Mouse (Mus musculus): Measurements from ENCODE around the gene Msmb. TPM values are rescaled to one million over a fixed set of nuclear protein-coding genes. Genes with fewer than 3 reads are reported as not detected.
"Not testable (repeated sequence)": the region's sequence is repeated elsewhere in the genome, so short reads cannot be mapped to it uniquely, and the experiment has no call there.

Msmb gene
- total RNA-seq, 2 experiments from 2014 or later: not detected

- intact Hi-C loops (cut with DNase I): no loop called here
Observed at GRCm38 (mm10) chr14:32168653-32169231, 26.9 kb downstream of the Msmb start.

DNA sequence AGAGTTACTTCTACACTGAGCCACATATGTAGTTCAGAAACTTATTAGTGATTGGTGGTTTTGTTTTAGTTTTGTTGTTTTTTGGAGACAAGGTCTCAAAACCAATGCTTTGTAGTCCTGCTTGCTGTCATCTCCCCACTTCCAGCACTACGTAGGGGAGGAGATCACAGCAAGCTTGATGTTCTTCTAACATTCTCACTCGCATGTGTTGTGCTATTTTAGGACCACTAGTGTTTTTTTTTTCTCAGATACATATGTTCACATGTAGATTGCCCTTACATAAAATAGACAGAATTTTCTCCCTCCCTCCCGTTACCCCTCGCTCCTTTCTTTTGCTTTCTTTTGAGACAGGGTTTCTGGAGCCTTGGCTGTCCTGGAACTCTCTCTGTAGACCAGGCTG lies 28.3 kb downstream of the Msmb start:
- no peak for DNase-seq
- intact Hi-C loops (cut with DNase I): no loop called here

More at GRCm38 (mm10) chr14:32168653-32169231, 26.9 kb downstream of the Msmb start:
- DNase-seq: peak in 1 of 2 experiments; percentile 12

DNA sequence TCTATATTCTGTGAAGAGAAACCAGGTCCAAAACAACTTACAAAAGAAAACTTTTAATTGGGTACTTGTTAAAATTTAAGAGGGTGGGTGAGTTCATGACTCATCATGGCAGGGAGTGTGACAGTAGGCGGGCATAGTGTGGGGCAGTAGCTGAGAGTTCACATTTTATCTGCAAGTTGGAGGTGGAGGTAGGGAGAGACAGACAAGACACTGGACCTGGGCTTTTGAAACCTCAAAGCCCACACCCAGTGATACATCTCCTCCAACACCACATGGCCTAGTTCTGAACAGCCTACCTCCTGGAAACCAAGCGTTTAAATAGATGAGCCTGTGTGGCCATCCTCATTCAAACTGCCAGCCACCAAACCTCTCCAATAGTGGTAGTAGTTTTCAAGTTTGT lies 33.5 kb downstream of the Msmb start:
- DNase-seq: no peak
- intact Hi-C loops (cut with DNase I): no loop called here

- intact Hi-C loops (cut with DNase I); DNase-seq: not testable (repeated sequence)
Observed at GRCm38 (mm10) chr14:32176590-32176989, 34.8 kb downstream of the Msmb start.

GRCm38 (mm10) chr14:32179393-32180195 lies 37.8 kb downstream of the Msmb start:
- DNase-seq: no peak
- intact Hi-C loops (cut with DNase I): no loop called here

DNA sequence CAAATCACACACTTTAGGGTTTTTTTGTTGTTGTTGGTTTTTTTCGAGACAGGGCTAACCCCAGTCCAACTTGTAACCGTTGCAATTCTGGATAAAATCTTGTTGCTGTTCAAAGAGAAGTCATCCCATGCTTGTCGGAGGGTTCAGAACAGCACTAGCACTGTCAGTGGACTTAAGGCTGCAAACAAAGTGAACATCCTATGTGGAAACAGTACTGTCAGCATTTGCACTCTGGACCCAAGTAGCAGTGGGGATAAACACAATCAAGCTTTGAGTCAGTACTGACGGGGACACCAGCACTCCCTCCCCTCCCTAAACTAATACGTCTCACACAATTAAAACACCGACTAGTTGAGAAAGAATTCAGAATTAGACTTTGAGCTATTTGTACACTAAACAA lies 39.0 kb downstream of the Msmb start:
- intact Hi-C loops (cut with DNase I): no loop called here
- DNase-seq: no peak

DNA sequence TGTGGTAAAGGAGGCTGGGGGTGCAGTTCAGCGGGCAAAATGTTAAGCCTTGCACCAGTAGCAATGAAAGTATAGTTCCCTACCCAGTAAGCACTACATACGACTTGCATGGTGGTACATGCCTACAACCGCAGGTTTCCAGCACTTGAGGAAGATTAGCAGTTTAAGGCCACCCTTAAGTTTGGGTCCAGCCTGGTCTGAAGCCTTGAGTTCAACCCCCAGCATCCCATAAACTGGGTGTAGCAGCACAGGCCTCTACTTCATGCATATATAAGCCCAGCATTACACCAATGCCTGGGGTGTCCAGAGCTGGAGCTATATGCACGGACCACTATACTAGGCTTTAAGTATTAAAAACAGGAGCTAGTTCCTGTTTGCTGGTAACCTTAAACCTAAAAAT lies 42.0 kb downstream of the Msmb start:
- intact Hi-C loops (cut with DNase I): no loop called here
- no peak for DNase-seq

DNA sequence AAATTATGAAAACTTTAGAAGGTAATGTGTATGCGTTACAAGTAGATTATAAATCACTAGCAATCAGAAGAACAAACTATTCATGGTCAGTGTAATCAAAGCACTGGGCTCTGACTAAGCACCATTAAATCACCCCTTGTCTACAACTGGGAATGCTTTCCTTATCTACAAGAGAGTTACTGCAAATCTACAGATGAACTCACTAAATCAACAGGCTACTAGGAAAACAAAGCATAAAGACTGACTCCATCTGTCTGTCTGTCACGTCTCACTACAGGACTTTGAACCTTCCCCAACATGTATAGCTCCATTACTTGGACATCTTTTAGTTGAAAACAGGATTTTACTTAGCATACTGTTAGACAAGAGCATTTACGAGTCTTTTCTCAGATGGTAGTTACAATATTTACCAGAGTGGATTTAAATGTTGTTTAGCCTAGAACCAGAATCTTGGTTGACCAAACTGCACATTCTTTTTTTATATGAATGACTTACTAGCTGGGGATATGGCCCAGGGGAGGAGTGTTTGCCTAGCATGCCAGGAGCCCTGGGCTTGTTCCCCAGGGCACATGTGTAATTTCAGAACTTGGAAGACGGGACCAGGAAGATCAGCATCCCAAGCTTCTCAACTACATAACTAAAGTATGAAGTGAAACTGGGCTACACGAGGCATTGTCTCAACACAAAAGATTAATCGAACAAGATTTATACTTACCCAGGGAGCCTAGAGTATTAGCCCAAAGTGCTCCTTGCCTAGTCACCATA lies 49.0 kb downstream of the Msmb start:
- DNase-seq: no peak
- intact Hi-C loops (cut with DNase I): loop anchor here (5.0 to 10.0 kb wide), 2 partner anchors 69 to 396 kb away; no protein-coding TSS in a partner anchor

- intact Hi-C loops (cut with DNase I): loop anchor here (5.0 to 10.0 kb wide), 2 partner anchors 70 to 397 kb away; no protein-coding TSS in a partner anchor
- no peak for DNase-seq
Observed at GRCm38 (mm10) chr14:32191926-32192325, 50.1 kb downstream of the Msmb start.

DNA sequence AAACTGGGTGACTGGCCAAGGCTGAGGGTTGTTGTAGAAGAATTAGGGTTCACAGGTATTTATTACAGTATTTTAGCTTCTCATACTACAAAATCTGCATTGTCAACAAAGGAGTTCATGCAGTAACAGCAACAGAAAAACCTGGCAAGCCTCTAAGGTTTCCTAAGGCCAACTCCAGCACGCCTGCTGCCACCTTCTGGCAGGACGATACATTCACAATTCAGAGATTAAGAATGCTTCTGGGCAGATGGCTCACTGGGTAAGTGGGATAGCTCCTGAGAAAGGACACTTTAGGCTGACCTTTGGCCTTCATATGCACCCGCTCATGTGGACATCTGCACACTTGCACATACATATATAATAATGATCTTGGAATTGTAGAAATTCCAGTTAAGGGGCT lies 50.6 kb downstream of the Msmb start:
- intact Hi-C loops (cut with DNase I): loop anchor here (5.0 to 10.0 kb wide), 2 partner anchors 70 to 398 kb away; no protein-coding TSS in a partner anchor
- DNase-seq: peak; percentile 57 to 78

DNA sequence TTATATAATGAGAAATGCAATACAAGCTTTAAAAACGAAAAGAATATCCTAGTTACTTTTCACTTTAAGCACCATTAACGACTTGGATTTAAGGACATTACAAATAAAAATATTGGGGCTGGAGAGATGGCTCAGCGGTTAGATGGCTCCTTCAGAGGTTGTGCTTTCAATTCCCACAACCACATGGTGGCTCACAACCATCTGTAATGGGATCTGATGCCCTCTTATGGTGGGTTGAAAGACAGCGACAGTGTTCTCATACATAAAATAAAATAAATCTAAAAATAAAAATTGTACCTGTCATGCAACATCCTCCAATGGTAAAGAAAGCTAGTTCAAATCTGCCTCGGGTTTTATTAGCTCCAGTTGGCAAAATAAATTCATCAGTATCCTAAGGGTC lies 51.7 kb downstream of the Msmb start:
- intact Hi-C loops (cut with DNase I): loop anchor here (5.0 to 10.0 kb wide), 2 partner anchors 71 to 399 kb away; no protein-coding TSS in a partner anchor
- DNase-seq: not testable (repeated sequence)

DNA sequence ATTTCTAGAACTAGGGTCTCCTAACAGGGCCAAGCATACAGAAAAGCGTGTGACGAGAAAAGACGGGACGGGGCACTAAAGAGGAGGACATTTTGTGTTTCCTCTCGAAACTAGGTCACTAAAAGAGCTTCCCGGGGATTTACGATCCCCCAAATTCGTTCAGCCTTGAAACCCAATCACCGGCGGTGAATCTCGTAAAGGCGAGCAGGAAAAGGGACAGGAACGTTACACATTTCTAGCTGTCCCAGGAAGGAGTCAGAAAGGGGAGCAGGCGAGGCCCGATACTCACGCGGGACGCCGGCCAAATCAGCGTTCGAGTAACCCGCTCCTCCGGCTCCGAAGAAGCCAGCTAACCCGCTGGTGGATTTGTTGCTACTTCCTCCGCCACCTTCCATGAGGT lies 59.5 kb downstream of the Msmb start:
- intact Hi-C loops (cut with DNase I): no loop called here
- DNase-seq: no peak

GRCm38 (mm10) chr14:32201791-32202451 lies 60.1 kb downstream of the Msmb start, which contains the start of the genes Timm23 and Parg:
Gene Timm23, minus strand, starts transcription at chr14:32201898.
Gene Parg, plus strand, starts transcription at chr14:32201949.
- peak; percentile 87 to 91 for DNase-seq
- intact Hi-C loops (cut with DNase I): no loop called here

Other genes starting within 250 kb of the Msmb start
- gene Galnt15, start 113.0 kb upstream of the Msmb start, total RNA-seq (2021): 10 to 100 TPM; 12.8 to 17.8 TPM
- gene Oxnad1, start 56.6 kb upstream of the Msmb start, total RNA-seq (2021): 10 to 100 TPM; 43.4 to 51.9 TPM
- gene Dph3, start 56.3 kb upstream of the Msmb start, total RNA-seq (2021): 10 to 100 TPM; 74.5 to 86.9 TPM
- 100 to 1,000 TPM; 139 to 150 TPM for gene Ncoa4, start 17.8 kb downstream of the Msmb start, total RNA-seq (2021)
- gene Timm23, start 59.9 kb downstream of the Msmb start, total RNA-seq (2021): 100 to 1,000 TPM; 163 to 177 TPM
- gene Parg, start 59.9 kb downstream of the Msmb start, total RNA-seq (2021): 10 to 100 TPM; 20.8 to 28.6 TPM
- gene Ogdhl, start 180.0 kb downstream of the Msmb start, total RNA-seq (2021): 10 to 100 TPM; 38.5 to 42.8 TPM
- gene 1700024G13Rik, start 246.4 kb downstream of the Msmb start, total RNA-seq (2021): not detected

Measured in heart, postnatal 14 days (tissue).